Mouse (Mus musculus) midbrain, embryonic 15.5 days (tissue): ENCODE measurements around the gene Arhgap8. TPM values are rescaled to one million over a fixed set of nuclear protein-coding genes. Genes with fewer than 3 reads are reported as not detected.

Experiments
- ATAC-seq: fragments of 200-750 bp; cut with Nextera tagmentation; replicated peaks from 2 replicates; pipeline ENCODE4 v1.8.0; 2017; ENCODE audit warnings: moderate TSS enrichment
- H3K27ac ChIP-seq: fragments of 300-500 bp; sonication (generic); 2 replicates; pipeline ENCODE4 v1.5.1; 2015; ENCODE audit warnings: mild to moderate bottlenecking, inconsistent platforms
- H3K27me3 ChIP-seq: fragments of 300-500 bp; sonication (generic); replicated peaks from 2 replicates; pipeline ENCODE4 v1.6.1; 2015; ENCODE audit warnings: inconsistent platforms
- H3K36me3 ChIP-seq: fragments of 300-500 bp; sonication (generic); replicated peaks from 2 replicates; pipeline ENCODE4 v1.6.1; 2015; ENCODE audit warnings: inconsistent platforms
- H3K4me1 ChIP-seq: fragments of 300-500 bp; sonication (generic); 2 replicates; pipeline ENCODE4 v1.6.1; 2015; ENCODE audit warnings: inconsistent platforms
- H3K4me2 ChIP-seq: fragments of 300-500 bp; sonication (generic); 2 replicates; pipeline ENCODE4 v1.6.1; 2015; ENCODE audit warnings: inconsistent platforms, mild to moderate bottlenecking, moderate library complexity
- H3K4me3 ChIP-seq: fragments of 300-500 bp; sonication (generic); 2 replicates; pipeline ENCODE4 v1.5.1; 2015; ENCODE audit warnings: mild to moderate bottlenecking, inconsistent platforms
- H3K9ac ChIP-seq: fragments of 300-500 bp; sonication (generic); 2 replicates; pipeline ENCODE4 v1.6.1; 2015; ENCODE audit warnings: mild to moderate bottlenecking, inconsistent platforms
- H3K9me3 ChIP-seq: fragments of 300-500 bp; sonication (generic); 2 replicates; pipeline ENCODE4 v1.6.1; 2016; ENCODE audit warnings: inconsistent platforms
- WGBS: fragments of 180-500 bp; shearing (Covaris S2); methylation state at CpG from one replicate; pipeline ENCODE4 v1.1.7; 2015; ENCODE audit warnings: mixed read lengths; 5-methylcytosine and 5-hydroxymethylcytosine counted together
- polyA plus RNA-seq: library from polyadenylated mRNA; unstranded; fragments of >200 nt; fragmentation: Nextera tagmentation; extraction: Ambion mirVana; gene quantifications from 2 replicates; pipeline ENCODE4 v1.2.1, GENCODE M21; 2015

Gene Arhgap8
- polyA plus RNA-seq, 1 experiment from 2014 or later: 0.59 TPM

DNA sequence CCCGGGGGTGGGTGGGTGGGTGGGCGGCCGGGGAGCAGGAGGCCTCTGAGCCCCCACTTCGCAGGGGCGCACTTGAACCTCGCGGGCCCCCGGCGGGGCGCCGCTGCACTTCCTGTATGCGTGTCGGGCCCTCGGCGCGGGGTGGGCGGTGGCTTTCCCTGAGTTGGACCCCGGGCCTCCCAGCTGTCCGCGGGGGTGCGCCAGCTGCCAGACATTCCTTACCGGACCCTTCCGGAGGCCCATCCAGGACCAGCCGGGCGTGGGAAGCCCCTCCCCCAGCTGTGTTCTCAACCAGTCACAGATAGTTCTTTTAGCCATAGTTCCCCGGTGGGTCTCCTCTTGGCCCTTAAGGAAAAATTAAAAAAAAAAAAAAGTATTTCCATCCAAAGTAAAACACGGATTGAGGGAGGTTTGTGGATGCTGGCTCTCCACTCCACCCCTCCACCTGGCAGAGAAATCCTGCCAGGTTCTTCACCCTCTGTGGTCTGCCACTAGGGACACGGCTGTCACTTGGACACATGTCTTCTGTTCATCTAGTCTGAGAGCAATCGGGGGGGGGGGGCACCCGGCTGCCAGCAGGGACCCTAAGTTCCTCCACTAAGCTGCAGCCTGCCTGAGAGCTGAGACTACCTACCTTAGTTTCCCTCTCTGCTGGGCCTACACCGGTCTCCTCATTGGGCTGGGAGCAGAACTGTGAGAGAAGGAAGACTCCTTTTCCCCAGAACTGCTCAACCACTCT, 38.2 kb upstream of the Arhgap8 start:
- WGBS: 2% methylated on average over 28 of the region's 31 CpGs
- H3K27me3 ChIP-seq: peaks cover 35% of the 10 kb centered on the region
- no peak overlapping the region for H3K27ac ChIP-seq
- H3K9ac ChIP-seq: peak overlapping the region; percentile 36; the same call in 1 of the 2 replicates
- H3K4me2 ChIP-seq: peak overlapping the region; percentile 94
- no peaks in the 10 kb centered on the region for H3K9me3 ChIP-seq
- H3K36me3 ChIP-seq: no peaks in the 10 kb centered on the region
- no peak for ATAC-seq
- peaks cover 15% of the 10 kb centered on the region for H3K4me1 ChIP-seq
- H3K4me3 ChIP-seq: peak overlapping the region; percentile 45

DNA sequence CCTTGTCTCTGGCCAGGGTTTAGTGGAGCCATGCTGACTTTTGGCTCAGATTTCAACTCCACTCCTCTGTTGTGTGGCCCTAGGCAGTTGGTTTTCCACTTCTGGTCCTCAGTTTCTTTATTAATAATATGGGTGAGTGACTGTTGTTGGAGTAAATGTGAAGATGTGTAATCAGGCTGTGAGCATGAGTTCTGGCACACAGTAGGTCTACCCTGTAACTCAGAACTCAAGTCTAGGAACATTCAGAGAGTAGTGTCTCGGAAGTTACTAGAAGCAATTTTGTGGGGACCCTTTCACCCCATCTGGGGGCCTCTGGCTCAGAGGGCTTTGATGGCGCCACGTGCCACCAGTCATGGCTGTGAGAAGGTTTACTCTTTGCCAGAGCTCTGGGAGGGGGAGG, 37.6 kb upstream of the Arhgap8 start:
- Histone ChIP-seq H3K9me3 (no peaks in the 10 kb centered on the region), H3K4me2 (peak overlapping the region; percentile 94; the same call in 1 of the 2 replicates), H3K4me1 (peaks cover 15% of the 10 kb centered on the region), H3K36me3 (no peaks in the 10 kb centered on the region), H3K27me3 (peaks cover 35% of the 10 kb centered on the region), H3K4me3 (no peak overlapping the region), H3K27ac (no peak overlapping the region), H3K9ac (no peak overlapping the region)
- ATAC-seq: no peak
- WGBS: 73% methylated on average over 3 of the region's 3 CpGs

DNA sequence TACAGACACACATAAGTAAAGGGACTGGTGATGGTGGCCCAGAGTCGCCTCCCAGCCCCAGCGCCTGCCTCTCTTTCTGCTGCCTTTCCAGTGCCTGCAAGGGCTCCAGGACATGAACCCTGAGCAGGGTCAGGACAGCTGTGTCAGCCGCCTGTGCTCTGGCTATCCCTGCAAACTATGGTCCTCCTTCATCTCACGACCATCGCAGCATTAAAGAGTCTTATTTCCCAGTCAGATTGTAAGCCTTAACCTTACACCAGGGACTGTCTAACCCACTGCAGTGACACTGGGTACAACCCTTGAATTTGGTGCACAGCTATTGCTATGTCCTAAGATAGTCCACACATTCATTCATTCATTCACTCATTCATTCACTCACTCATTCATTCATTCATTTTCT, 37.0 kb upstream of the Arhgap8 start:
- H3K27me3 ChIP-seq: peaks cover 35% of the 10 kb centered on the region
- no peak overlapping the region for H3K27ac ChIP-seq
- no peaks in the 10 kb centered on the region for H3K9me3 ChIP-seq
- H3K4me2 ChIP-seq: no peak overlapping the region
- 78% methylated on average over 5 of the region's 5 CpGs for WGBS
- H3K9ac ChIP-seq: no peak overlapping the region
- no peak for ATAC-seq
- peaks cover 15% of the 10 kb centered on the region for H3K4me1 ChIP-seq
- no peak overlapping the region for H3K4me3 ChIP-seq
- H3K36me3 ChIP-seq: no peaks in the 10 kb centered on the region

DNA sequence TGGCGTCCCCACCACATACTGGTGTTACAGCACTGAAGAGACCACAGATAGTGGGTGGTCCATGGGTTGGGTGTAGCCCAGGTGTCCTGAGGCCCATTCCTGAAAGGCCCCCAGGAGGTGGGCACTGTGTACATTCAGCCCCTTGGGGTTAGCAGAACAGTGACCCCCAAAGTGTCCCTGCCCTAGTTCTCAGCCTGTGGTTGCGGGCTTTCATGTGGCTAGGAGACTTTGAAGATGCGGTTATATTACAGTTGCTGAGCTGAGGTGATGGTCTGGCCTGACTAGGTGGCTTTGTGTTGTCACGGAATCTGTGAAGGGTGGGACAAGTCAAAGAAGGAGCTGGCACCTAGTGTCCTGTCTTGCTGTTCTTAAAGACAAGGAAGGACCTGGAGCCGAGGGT, 35.3 kb upstream of the Arhgap8 start:
- Histone ChIP-seq H3K27me3 (peaks cover 28% of the 10 kb centered on the region), H3K4me2 (no peak overlapping the region), H3K27ac (no peak overlapping the region), H3K4me1 (peaks cover 15% of the 10 kb centered on the region), H3K36me3 (0 out of 2 replicates have a peak, but pooled peaks cover 4% of the 10 kb centered on the region), H3K9me3 (no peaks in the 10 kb centered on the region), H3K4me3 (no peak overlapping the region), H3K9ac (no peak overlapping the region)
- no peak for ATAC-seq
- 70% methylated on average over 5 of the region's 5 CpGs for WGBS

DNA sequence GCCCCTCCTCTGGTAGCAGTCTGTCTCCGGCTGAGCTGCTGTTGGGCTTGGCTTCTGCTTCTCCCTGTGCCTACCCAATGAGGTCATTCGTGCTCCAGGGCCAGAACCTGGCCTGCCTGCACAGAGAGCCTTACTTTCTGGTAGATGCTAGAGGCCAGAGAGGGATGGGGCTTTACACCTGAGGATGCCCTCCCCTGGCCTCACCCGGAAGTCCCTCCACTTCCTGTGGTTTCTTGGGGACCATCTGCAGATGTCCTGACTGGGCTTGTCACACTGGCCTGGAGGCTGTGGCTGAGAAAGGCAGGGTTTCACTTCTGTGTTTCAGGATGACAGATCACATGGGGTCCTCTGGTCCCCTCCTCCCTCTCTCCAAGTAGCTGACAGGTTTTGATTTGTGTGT, 34.4 kb upstream of the Arhgap8 start:
- peaks cover 4% of the 10 kb centered on the region; the same call in 1 of the 2 replicates for H3K36me3 ChIP-seq
- no peak overlapping the region for H3K4me2 ChIP-seq
- H3K9me3 ChIP-seq: no peaks in the 10 kb centered on the region
- ATAC-seq: no peak
- 72% methylated on average over 3 of the region's 3 CpGs for WGBS
- no peak overlapping the region for H3K4me3 ChIP-seq
- peaks cover 20% of the 10 kb centered on the region for H3K27me3 ChIP-seq
- no peak overlapping the region for H3K27ac ChIP-seq
- H3K4me1 ChIP-seq: peaks cover 12% of the 10 kb centered on the region
- H3K9ac ChIP-seq: no peak overlapping the region

DNA sequence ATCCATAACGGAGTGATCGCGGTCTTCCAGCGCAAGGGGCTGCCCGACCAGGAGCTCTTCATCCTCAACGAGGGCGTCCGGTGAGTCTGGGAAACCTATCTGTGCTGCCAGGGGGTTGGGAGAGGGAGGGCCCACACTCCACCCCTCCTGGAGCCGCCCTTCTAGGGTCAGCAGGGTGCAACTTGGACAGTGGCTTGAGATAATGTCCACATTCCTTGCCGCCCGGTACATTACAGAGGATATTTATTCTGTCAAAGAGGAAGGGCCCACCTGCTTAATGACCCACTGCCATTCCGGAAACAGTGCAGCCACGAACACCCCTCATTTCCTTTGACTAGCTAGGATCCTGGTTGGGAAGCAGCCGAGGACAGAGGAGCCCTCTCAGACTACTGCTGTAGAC, 31.9 kb upstream of the Arhgap8 start:
- no peak for ATAC-seq
- Histone ChIP-seq H3K36me3 (peaks cover 4% of the 10 kb centered on the region; the same call in 1 of the 2 replicates), H3K9me3 (no peaks in the 10 kb centered on the region), H3K27me3 (0 out of 2 replicates have a peak, but pooled peaks cover under 1% of the 10 kb centered on the region), H3K27ac (no peak overlapping the region), H3K4me2 (no peak overlapping the region), H3K4me1 (no peaks in the 10 kb centered on the region), H3K4me3 (no peak overlapping the region), H3K9ac (no peak overlapping the region)
- 83% methylated on average over 14 of the region's 14 CpGs for WGBS

DNA sequence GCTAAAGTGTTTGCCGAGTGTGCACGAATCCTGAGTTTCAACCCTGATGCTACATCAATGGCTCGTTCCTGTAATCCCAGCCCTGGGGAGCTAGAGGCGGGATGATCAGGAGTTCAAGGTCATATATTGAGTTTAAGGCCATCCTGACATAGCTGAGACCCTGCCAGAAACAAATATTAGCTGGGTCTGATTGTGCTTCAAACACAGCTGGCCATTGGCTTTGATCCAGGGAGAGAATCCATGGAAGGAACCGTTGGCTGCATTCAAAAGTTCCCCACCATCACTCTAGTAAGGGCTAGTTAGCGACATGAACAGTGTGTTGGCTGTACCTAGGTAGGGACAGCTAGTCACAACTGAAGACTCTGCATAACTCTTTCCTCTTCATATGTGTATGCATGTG, 30.5 kb upstream of the Arhgap8 start:
- no peaks in the 10 kb centered on the region for H3K4me1 ChIP-seq
- no peaks in the 10 kb centered on the region for H3K27me3 ChIP-seq
- no peak overlapping the region for H3K4me3 ChIP-seq
- no peak overlapping the region for H3K27ac ChIP-seq
- no peak overlapping the region for H3K9ac ChIP-seq
- no peak overlapping the region for H3K4me2 ChIP-seq
- WGBS: 82% methylated on average over 6 of the region's 6 CpGs
- peaks cover 10% of the 10 kb centered on the region; the same call in 1 of the 2 replicates for H3K36me3 ChIP-seq
- H3K9me3 ChIP-seq: no peaks in the 10 kb centered on the region
- ATAC-seq: no peak

DNA sequence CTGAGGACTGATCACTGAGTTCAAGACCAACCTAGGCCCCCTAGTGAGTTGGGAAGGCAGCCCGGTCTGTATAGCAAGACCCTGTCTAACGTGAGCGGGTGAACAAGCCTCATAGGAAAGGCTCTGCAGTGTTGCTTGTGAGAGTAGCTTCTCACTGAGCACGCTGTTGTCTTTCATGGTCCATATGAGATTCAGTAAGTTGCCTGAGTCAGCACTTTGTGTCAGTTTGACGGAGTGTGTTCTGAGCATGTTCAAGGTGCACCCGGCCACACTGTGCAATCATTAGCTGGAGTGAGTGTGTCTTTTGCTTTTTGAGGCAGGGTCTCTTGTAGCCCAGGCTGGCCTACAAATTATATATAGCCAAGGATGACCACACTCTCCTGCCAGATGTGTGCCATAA, 28.3 kb upstream of the Arhgap8 start:
- 92% methylated on average over 6 of the region's 6 CpGs for WGBS
- no peaks in the 10 kb centered on the region for H3K4me1 ChIP-seq
- H3K9me3 ChIP-seq: no peaks in the 10 kb centered on the region
- H3K27ac ChIP-seq: no peak overlapping the region
- H3K36me3 ChIP-seq: peaks cover 10% of the 10 kb centered on the region; the same call in 1 of the 2 replicates
- H3K4me2 ChIP-seq: no peak overlapping the region
- H3K4me3 ChIP-seq: no peak overlapping the region
- no peak for ATAC-seq
- no peak overlapping the region for H3K9ac ChIP-seq
- H3K27me3 ChIP-seq: no peaks in the 10 kb centered on the region

DNA sequence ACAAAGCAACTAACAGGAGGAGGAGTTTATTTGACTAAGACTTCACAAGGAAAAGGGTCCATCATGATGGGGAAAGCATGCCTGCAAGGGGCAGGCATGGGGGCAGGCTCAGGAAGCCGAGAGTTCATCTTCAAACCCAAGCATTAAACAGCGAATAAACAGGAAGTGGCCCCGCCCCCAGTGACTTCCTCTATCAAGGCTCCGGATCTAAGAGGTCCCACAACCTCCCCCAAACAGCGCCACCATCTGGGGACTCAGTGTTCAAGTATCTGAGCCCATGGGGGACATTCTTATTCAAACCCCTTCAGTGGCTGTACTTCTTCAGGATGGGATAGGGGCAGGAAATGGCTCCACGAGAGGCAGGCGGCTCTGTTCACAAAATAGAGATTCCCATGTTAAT, 27.2 kb upstream of the Arhgap8 start:
- no peak overlapping the region for H3K4me2 ChIP-seq
- no peaks in the 10 kb centered on the region for H3K4me1 ChIP-seq
- peaks cover 10% of the 10 kb centered on the region; the same call in 1 of the 2 replicates for H3K36me3 ChIP-seq
- WGBS: 95% methylated on average over 7 of the region's 7 CpGs
- no peak overlapping the region for H3K27ac ChIP-seq
- H3K27me3 ChIP-seq: no peaks in the 10 kb centered on the region
- no peak overlapping the region for H3K4me3 ChIP-seq
- no peak for ATAC-seq
- H3K9me3 ChIP-seq: no peaks in the 10 kb centered on the region
- H3K9ac ChIP-seq: no peak overlapping the region

DNA sequence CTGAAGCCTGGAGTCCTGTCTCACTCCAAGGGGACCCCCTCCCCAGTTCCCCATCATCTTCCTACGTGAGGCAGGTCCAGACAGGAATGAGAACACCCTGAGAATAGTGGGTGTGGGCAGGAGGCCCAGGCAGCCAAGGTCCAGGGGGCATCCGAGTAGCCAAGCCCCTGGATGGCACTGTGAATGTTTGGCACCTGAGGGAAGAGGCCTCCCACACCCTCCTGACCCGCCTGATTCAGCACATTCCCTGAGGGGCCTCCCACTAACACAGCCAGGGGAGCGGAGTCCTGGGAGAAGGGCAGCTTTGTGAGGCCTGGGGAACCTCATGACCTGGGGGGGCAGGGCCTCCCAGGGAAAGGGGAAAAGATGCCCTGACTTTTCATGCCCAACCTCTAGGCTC, 23.8 kb upstream of the Arhgap8 start:
- Histone ChIP-seq H3K9me3 (no peaks in the 10 kb centered on the region), H3K9ac (no peak overlapping the region), H3K4me1 (no peaks in the 10 kb centered on the region; the same call in 1 of the 2 replicates), H3K27ac (no peak overlapping the region), H3K4me3 (no peak overlapping the region), H3K27me3 (no peaks in the 10 kb centered on the region), H3K4me2 (no peak overlapping the region), H3K36me3 (peaks cover 6% of the 10 kb centered on the region; the same call in 1 of the 2 replicates)
- 73% methylated on average over 4 of the region's 4 CpGs for WGBS
- no peak for ATAC-seq

DNA sequence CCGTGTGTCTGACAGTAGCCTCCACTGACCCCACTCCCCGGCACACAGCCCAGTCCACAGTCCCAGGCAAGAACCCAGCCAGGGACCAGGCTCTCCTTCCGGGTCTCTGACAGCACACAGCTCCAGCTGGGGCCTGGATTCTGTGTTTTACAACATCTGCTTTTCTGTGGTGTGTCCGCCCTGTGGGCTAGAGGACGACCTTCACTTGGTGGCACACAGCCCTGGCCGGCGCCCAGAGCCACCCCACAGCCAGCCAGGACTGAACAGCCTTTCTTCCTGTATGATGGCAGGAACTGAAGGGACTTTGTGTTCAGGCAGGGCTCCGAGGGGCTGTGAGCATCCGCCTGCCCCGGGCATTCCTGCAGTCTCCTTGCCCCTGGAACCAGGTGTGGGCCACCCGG, 22.2 kb upstream of the Arhgap8 start:
- Histone ChIP-seq H3K4me3 (no peak overlapping the region), H3K9me3 (no peaks in the 10 kb centered on the region), H3K9ac (no peak overlapping the region), H3K4me2 (no peak overlapping the region), H3K4me1 (no peaks in the 10 kb centered on the region; the same call in 1 of the 2 replicates), H3K27me3 (no peaks in the 10 kb centered on the region), H3K36me3 (peaks cover 6% of the 10 kb centered on the region; the same call in 1 of the 2 replicates), H3K27ac (no peak overlapping the region)
- ATAC-seq: no peak
- 82% methylated on average over 11 of the region's 11 CpGs for WGBS

DNA sequence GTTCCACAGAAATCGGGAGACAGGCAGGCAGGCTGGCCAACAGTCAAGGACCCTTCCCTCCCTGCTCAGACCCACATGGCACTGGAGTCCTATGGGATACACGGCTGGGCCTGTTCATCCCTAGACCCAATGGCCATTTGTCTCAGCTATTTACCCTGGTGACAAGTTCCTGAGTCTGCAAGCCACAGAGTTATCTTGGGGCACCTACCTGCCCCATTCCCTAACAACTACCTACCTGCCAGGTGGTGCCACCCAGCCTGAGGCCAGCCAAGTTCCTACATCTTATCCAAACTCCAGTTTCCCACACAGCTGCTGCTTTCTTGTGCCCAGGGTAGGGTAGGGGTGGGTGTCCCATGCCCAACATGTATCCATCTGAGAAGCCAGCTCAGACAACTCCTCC, 21.7 kb upstream of the Arhgap8 start:
- H3K4me1 ChIP-seq: no peaks in the 10 kb centered on the region; the same call in 1 of the 2 replicates
- ATAC-seq: no peak
- 84% methylated on average over 2 of the region's 2 CpGs for WGBS
- H3K27ac ChIP-seq: no peak overlapping the region
- H3K9me3 ChIP-seq: no peaks in the 10 kb centered on the region
- H3K4me3 ChIP-seq: no peak overlapping the region
- H3K36me3 ChIP-seq: peaks cover 6% of the 10 kb centered on the region; the same call in 1 of the 2 replicates
- H3K4me2 ChIP-seq: no peak overlapping the region
- no peaks in the 10 kb centered on the region for H3K27me3 ChIP-seq
- no peak overlapping the region for H3K9ac ChIP-seq
